Mouse (Mus musculus): ENCODE results near the gene Fam102a. TPM values are rescaled to one million over a fixed set of nuclear protein-coding genes. Genes with fewer than 3 reads are reported as not detected.

Gene Fam102a
- total and polyA plus RNA-seq, 3 experiments: 1.3 to 7.8 (median 3.8) TPM

- dilution Hi-C loops (cut with MboI; ENCODE audit: extremely low pct_ligation_motif_present, extremely low pct_unique_long_range_greater_than_20kb, low sequenced_read_pairs) (no loop called here), in situ Hi-C loops (cut with MboI; ENCODE audit: low pct_ligation_motif_present, low pct_unique_long_range_greater_than_20kb, low sequenced_read_pairs) (loop anchor here (5.0 kb wide), 1 partner anchor 33 kb away; the partner anchor contains the start of gene 9430097D07Rik)
- H3K9me3 ChIP-seq (replicated peaks; ENCODE audit: low read length): no peaks in the 10 kb centered on the region
- H3K27ac ChIP-seq (ENCODE audit: insufficient read depth, low read depth): no peak overlapping the region
- H3K4me1 ChIP-seq (ENCODE audit: control insufficient read depth in 1 of 2, insufficient read depth in 2 of 2): peaks cover 11 to 39% of the 10 kb centered on the region in 2 experiments
- peaks cover 17 to 42% of the 10 kb centered on the region in 2 experiments for H3K36me3 ChIP-seq (replicated peaks in 1 of 2; ENCODE audit: control insufficient read depth in 1 of 2, insufficient read depth in 1 of 2, low read length in 1 of 2)
- H3K9ac ChIP-seq (ENCODE audit: insufficient read depth, low read depth): no peak overlapping the region
- DNase-seq (ENCODE audit: extremely low read depth): peak; percentile 39
- peak overlapping the region in 2 of 3 experiments; percentile 14 to 19 for H3K4me3 ChIP-seq (replicated peaks in 1 of 3; ENCODE audit: low read depth in 2 of 3, low read length in 2 of 3, poor library complexity in 1 of 3)
- H3K4me2 ChIP-seq (ENCODE audit: insufficient read depth, low read depth, poor library complexity, severe bottlenecking): peak overlapping the region; percentile 76
- H3K27me3 ChIP-seq (replicated peaks): no peaks in the 10 kb centered on the region
- TF ChIP-seq ETS1 (conservative IDR thresholded peaks at IDR 0.05; ENCODE audit: low read depth, low read length): no peak
- no peak for TF ChIP-seq MAX (IDR thresholded peaks at IDR 0.05; ENCODE audit: low read length)
- no peak for TF ChIP-seq IRF4 (IDR thresholded peaks at IDR 0.05; ENCODE audit: low read depth, low read length)
- no peak for TF ChIP-seq UBTF (IDR thresholded peaks at IDR 0.05; ENCODE audit: low read depth, low read length)
- TF ChIP-seq MYC (IDR thresholded peaks at IDR 0.05; ENCODE audit: low read depth, low read length): no peak
- TF ChIP-seq E2F4 (IDR thresholded peaks at IDR 0.05; ENCODE audit: insufficient replicate concordance, low read depth, low read length): no peak
- TF ChIP-seq MAFK (IDR thresholded peaks at IDR 0.05; ENCODE audit: insufficient replicate concordance, low read length): no peak
- peak; percentile 22 to 76; a peak in 3 of 4 replicates for TF ChIP-seq CTCF (conservative IDR thresholded peaks at IDR 0.05 in 1 of 2, IDR thresholded peaks at IDR 0.05 in 1 of 2; ENCODE audit: low read depth in 2 of 2, low read length in 2 of 2)
- no peak for TF ChIP-seq ZMIZ1 (IDR thresholded peaks at IDR 0.05; ENCODE audit: low read depth, low read length)
- peak; percentile 43 for TF ChIP-seq SMC3 (IDR thresholded peaks at IDR 0.05; ENCODE audit: low read depth, low read length)
- TF ChIP-seq MAZ (IDR thresholded peaks at IDR 0.05; ENCODE audit: low read depth, low read length): no peak
- no peak for TF ChIP-seq TCF12 (IDR thresholded peaks at IDR 0.05; ENCODE audit: low read depth, low read length)
- TF ChIP-seq ZKSCAN1 (IDR thresholded peaks at IDR 0.05; ENCODE audit: borderline replicate concordance, low read depth, low read length): no peak
- TF ChIP-seq JUN (IDR thresholded peaks at IDR 0.05; ENCODE audit: insufficient read depth, low read depth, low read length): no peak
- TF ChIP-seq RAD21 (IDR thresholded peaks at IDR 0.05; ENCODE audit: low read depth, low read length): peak; percentile 46
- 0 out of 2 replicates have a peak, but pooled peaks cover 2% of the 10 kb centered on the region for H3K79me2 ChIP-seq (replicated peaks; ENCODE audit: control insufficient read depth, extremely low read depth, insufficient read depth, poor library complexity, severe bottlenecking)
Observed at GRCm38 (mm10) chr2:32610610-32611229, 75.6 kb downstream of the Fam102a start.

GRCm38 (mm10) chr2:32612274-32612673, 77.1 kb downstream of the Fam102a start:
- H3K27me3 ChIP-seq (replicated peaks): no peaks in the 10 kb centered on the region
- H3K9ac ChIP-seq (ENCODE audit: insufficient read depth, low read depth): no peak overlapping the region
- dilution Hi-C loops (cut with MboI; ENCODE audit: extremely low pct_ligation_motif_present, extremely low pct_unique_long_range_greater_than_20kb, low sequenced_read_pairs): no loop called here
- no peak for DNase-seq (ENCODE audit: extremely low read depth)
- H3K4me2 ChIP-seq (ENCODE audit: insufficient read depth, low read depth, poor library complexity, severe bottlenecking): no peak overlapping the region
- H3K36me3 ChIP-seq (replicated peaks in 1 of 2; ENCODE audit: control insufficient read depth in 1 of 2, insufficient read depth in 1 of 2, low read length in 1 of 2): peaks cover 25 to 55% of the 10 kb centered on the region in 2 experiments
- H3K27ac ChIP-seq (ENCODE audit: insufficient read depth, low read depth): no peak overlapping the region
- no peak for TF ChIP-seq RAD21 (IDR thresholded peaks at IDR 0.05; ENCODE audit: low read depth, low read length)
- no peak for TF ChIP-seq ZKSCAN1 (IDR thresholded peaks at IDR 0.05; ENCODE audit: borderline replicate concordance, low read depth, low read length)
- TF ChIP-seq KAT2A (IDR thresholded peaks at IDR 0.05; ENCODE audit: insufficient replicate concordance, low read length): no peak
- no peak for TF ChIP-seq NELFE (IDR thresholded peaks at IDR 0.05; ENCODE audit: low read depth, low read length)
- no peak for TF ChIP-seq USF2 (conservative IDR thresholded peaks at IDR 0.05; ENCODE audit: low read depth, low read length)
- TF ChIP-seq CHD2 (IDR thresholded peaks at IDR 0.05; ENCODE audit: low read length): no peak
- in situ Hi-C loops (cut with MboI; ENCODE audit: low pct_ligation_motif_present, low pct_unique_long_range_greater_than_20kb, low sequenced_read_pairs): loop anchor here (5.0 kb wide), 1 partner anchor 35 kb away; the partner anchor contains the start of gene 9430097D07Rik
- H3K9me3 ChIP-seq (replicated peaks; ENCODE audit: low read length): peaks cover 2% of the 10 kb centered on the region
- H3K79me2 ChIP-seq (replicated peaks; ENCODE audit: control insufficient read depth, extremely low read depth, insufficient read depth, poor library complexity, severe bottlenecking): 0 out of 2 replicates have a peak, but pooled peaks cover 2% of the 10 kb centered on the region
- H3K4me3 ChIP-seq (replicated peaks in 1 of 3; ENCODE audit: low read depth in 2 of 3, low read length in 2 of 3, poor library complexity in 1 of 3): no peak overlapping the region
- H3K4me1 ChIP-seq (ENCODE audit: control insufficient read depth in 1 of 2, insufficient read depth in 2 of 2): peaks cover 11 to 32% of the 10 kb centered on the region in 2 experiments

All from CH12.LX (cell line).